Mouse (Mus musculus): Measurements from ENCODE around the gene Ccr6. TPM values are rescaled to one million over a fixed set of nuclear protein-coding genes. Genes with fewer than 3 reads are reported as not detected.
A peak's percentile ranks its signal among the peaks of the same experiment; 100 is the strongest.
"Not testable (repeated sequence)": the region's sequence is repeated elsewhere in the genome, so short reads cannot be mapped to it uniquely, and the experiment has no call there.

Gene Ccr6
- polyA plus RNA-seq, 1 experiment = 43.7 TPM

GRCm38 (mm10) chr17:8255583-8255982 lies 19.7 kb downstream of the Ccr6 start:
- H3K4me3 ChIP-seq (ENCODE audit: extremely low read depth, insufficient read depth, insufficient read length) = no peak overlapping the region
- DNase-seq (ENCODE audit: low read depth in 1 of 2, low spot score in 2 of 2) = no peak
- H3K36me3 ChIP-seq (ENCODE audit: control insufficient read depth, insufficient read depth, low read length) = peaks cover 3% of the 10 kb centered on the region
- H3K27ac ChIP-seq (ENCODE audit: insufficient read depth, low read length) = no peak overlapping the region
- TF ChIP-seq CTCF (IDR thresholded peaks at IDR 0.05; ENCODE audit: extremely low read depth, insufficient read depth, insufficient read length, insufficient replicate concordance) (no peak), POLR2A (IDR thresholded peaks at IDR 0.05; ENCODE audit: low read depth, low read length) (no peak)
- 20% methylated on average over 6 of the region's 6 CpGs for WGBS
- no peaks in the 10 kb centered on the region for H3K27me3 ChIP-seq (ENCODE audit: control insufficient read depth, insufficient read depth, low read length)
- peaks cover 11% of the 10 kb centered on the region; the same call in 1 of the 2 replicates for H3K4me1 ChIP-seq (ENCODE audit: control insufficient read depth, insufficient read depth, insufficient read length)

GRCm38 (mm10) chr17:8256982-8257381 lies 21.1 kb downstream of the Ccr6 start:
- Histone ChIP-seq H3K27me3 (ENCODE audit: control insufficient read depth, insufficient read depth, low read length) (no peaks in the 10 kb centered on the region), H3K27ac (ENCODE audit: insufficient read depth, low read length) (no peak overlapping the region), H3K4me3 (ENCODE audit: extremely low read depth, insufficient read depth, insufficient read length) (no peak overlapping the region), H3K36me3 (ENCODE audit: control insufficient read depth, insufficient read depth, low read length) (peaks cover 2% of the 10 kb centered on the region), H3K4me1 (ENCODE audit: control insufficient read depth, insufficient read depth, insufficient read length) (peaks cover 11% of the 10 kb centered on the region; the same call in 1 of the 2 replicates)
- TF ChIP-seq CTCF (IDR thresholded peaks at IDR 0.05; ENCODE audit: extremely low read depth, insufficient read depth, insufficient read length, insufficient replicate concordance) (no peak), POLR2A (IDR thresholded peaks at IDR 0.05; ENCODE audit: low read depth, low read length) (no peak)
- no peak for DNase-seq (ENCODE audit: low read depth in 1 of 2, low spot score in 2 of 2)
- 76% methylated on average over 8 of the region's 8 CpGs for WGBS

- peak in 1 of 2 experiments; percentile 33 for DNase-seq (ENCODE audit: low read depth in 1 of 2, low spot score in 2 of 2)
- not testable (repeated sequence) for H3K27me3 ChIP-seq (ENCODE audit: control insufficient read depth, insufficient read depth, low read length); H3K36me3 ChIP-seq (ENCODE audit: control insufficient read depth, insufficient read depth, low read length); H3K27ac ChIP-seq (ENCODE audit: insufficient read depth, low read length); H3K4me1 ChIP-seq (ENCODE audit: control insufficient read depth, insufficient read depth, insufficient read length); H3K4me3 ChIP-seq (ENCODE audit: extremely low read depth, insufficient read depth, insufficient read length)
- TF ChIP-seq CTCF (IDR thresholded peaks at IDR 0.05; ENCODE audit: extremely low read depth, insufficient read depth, insufficient read length, insufficient replicate concordance) = peak; percentile 39; the same call in 1 of the 2 replicates
- 13% methylated on average over 7 of the region's 7 CpGs for WGBS
These were observed 28.8 kb downstream of the Ccr6 start for GRCm38 (mm10) chr17:8264638-8265037.

DNA sequence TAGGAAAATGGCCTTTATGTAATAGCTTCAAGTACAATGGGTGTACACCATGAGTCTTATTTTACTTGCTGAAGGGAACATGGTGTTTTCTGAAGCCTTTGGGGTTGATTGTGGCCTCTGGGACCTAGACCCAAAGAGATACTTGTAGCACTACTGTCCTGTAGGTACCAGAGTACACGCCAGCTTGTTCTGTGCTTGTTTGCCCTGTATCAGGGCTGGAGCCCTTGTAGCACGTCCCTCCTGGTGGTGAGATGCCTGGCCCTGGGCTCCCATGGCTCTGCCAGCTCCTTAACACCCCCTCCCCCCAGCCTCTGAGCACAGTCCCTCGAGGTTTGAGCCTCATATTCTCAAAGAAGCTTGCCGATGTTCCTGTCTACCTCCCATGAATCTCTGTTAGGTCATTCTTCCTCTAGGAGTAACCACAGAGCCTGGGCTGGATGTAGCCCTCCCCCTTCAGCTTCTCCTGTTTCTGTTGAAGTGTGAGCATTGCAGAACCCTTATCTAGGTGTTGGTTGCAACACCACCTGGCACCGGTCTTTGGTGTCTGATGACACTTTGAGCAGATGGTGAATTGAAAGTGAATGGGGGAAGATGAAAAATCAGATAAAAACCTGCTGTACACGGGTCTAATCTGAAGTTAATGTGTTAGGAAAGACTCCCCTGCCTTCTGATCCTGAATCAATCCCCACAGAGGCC lies 36.4 kb downstream of the Ccr6 start:
- 37% methylated on average over 6 of the region's 6 CpGs for WGBS
- Histone ChIP-seq H3K36me3 (ENCODE audit: control insufficient read depth, insufficient read depth, low read length) (no peaks in the 10 kb centered on the region), H3K27me3 (ENCODE audit: control insufficient read depth, insufficient read depth, low read length) (no peaks in the 10 kb centered on the region), H3K4me3 (ENCODE audit: extremely low read depth, insufficient read depth, insufficient read length) (no peak overlapping the region), H3K27ac (ENCODE audit: insufficient read depth, low read length) (no peak overlapping the region), H3K4me1 (ENCODE audit: control insufficient read depth, insufficient read depth, insufficient read length) (no peaks in the 10 kb centered on the region)
- TF ChIP-seq POLR2A (IDR thresholded peaks at IDR 0.05; ENCODE audit: low read depth, low read length) = no peak
- no peak for TF ChIP-seq CTCF (IDR thresholded peaks at IDR 0.05; ENCODE audit: extremely low read depth, insufficient read depth, insufficient read length, insufficient replicate concordance)
- no peak for DNase-seq (ENCODE audit: low read depth in 1 of 2, low spot score in 2 of 2)

DNA sequence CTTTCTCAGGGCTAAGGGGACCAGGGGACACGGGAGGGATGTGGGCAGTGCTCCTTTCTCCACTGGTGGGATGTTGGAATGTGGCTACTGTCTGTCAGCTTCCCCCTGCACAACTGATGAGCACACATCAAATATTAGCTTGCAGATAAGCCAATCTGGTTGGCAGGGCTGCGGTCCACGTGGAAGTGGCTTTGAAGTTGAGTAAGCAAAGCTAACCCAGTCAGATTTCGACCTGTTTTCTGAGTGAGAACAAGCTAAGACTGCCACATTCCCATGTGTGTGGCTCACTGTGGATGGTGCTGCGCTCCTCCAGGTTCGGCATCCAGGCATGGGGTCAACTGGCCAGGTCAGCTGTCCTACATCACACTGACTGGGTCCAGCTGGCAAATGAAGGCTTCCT lies 37.1 kb downstream of the Ccr6 start:
- no peaks in the 10 kb centered on the region for H3K27me3 ChIP-seq (ENCODE audit: control insufficient read depth, insufficient read depth, low read length)
- no peak overlapping the region for H3K4me3 ChIP-seq (ENCODE audit: extremely low read depth, insufficient read depth, insufficient read length)
- H3K27ac ChIP-seq (ENCODE audit: insufficient read depth, low read length) = no peak overlapping the region
- H3K4me1 ChIP-seq (ENCODE audit: control insufficient read depth, insufficient read depth, insufficient read length) = no peaks in the 10 kb centered on the region
- TF ChIP-seq POLR2A (IDR thresholded peaks at IDR 0.05; ENCODE audit: low read depth, low read length) (no peak), CTCF (IDR thresholded peaks at IDR 0.05; ENCODE audit: extremely low read depth, insufficient read depth, insufficient read length, insufficient replicate concordance) (no peak)
- 75% methylated on average over 6 of the region's 6 CpGs for WGBS
- no peak for DNase-seq (ENCODE audit: low read depth in 1 of 2, low spot score in 2 of 2)
- no peaks in the 10 kb centered on the region for H3K36me3 ChIP-seq (ENCODE audit: control insufficient read depth, insufficient read depth, low read length)

GRCm38 (mm10) chr17:8276071-8276470 lies 40.2 kb downstream of the Ccr6 start:
- Histone ChIP-seq H3K4me1 (ENCODE audit: control insufficient read depth, insufficient read depth, insufficient read length) (no peaks in the 10 kb centered on the region), H3K36me3 (ENCODE audit: control insufficient read depth, insufficient read depth, low read length) (no peaks in the 10 kb centered on the region), H3K27ac (ENCODE audit: insufficient read depth, low read length) (no peak overlapping the region), H3K27me3 (ENCODE audit: control insufficient read depth, insufficient read depth, low read length) (no peaks in the 10 kb centered on the region), H3K4me3 (ENCODE audit: extremely low read depth, insufficient read depth, insufficient read length) (no peak overlapping the region)
- no peak for DNase-seq (ENCODE audit: low read depth in 1 of 2, low spot score in 2 of 2)
- no peak for TF ChIP-seq CTCF (IDR thresholded peaks at IDR 0.05; ENCODE audit: extremely low read depth, insufficient read depth, insufficient read length, insufficient replicate concordance)
- TF ChIP-seq POLR2A (IDR thresholded peaks at IDR 0.05; ENCODE audit: low read depth, low read length) = no peak
- WGBS = 77% methylated on average over 4 of the region's 4 CpGs

GRCm38 (mm10) chr17:8276680-8277079 lies 40.8 kb downstream of the Ccr6 start:
- H3K27ac ChIP-seq (ENCODE audit: insufficient read depth, low read length) = no peak overlapping the region
- 63% methylated on average over 7 of the region's 7 CpGs for WGBS
- TF ChIP-seq CTCF (IDR thresholded peaks at IDR 0.05; ENCODE audit: extremely low read depth, insufficient read depth, insufficient read length, insufficient replicate concordance) = no peak
- no peak for TF ChIP-seq POLR2A (IDR thresholded peaks at IDR 0.05; ENCODE audit: low read depth, low read length)

More at GRCm38 (mm10) chr17:8276680-8277079, 40.8 kb downstream of the Ccr6 start:
- Histone ChIP-seq H3K4me1 (ENCODE audit: control insufficient read depth, insufficient read depth, insufficient read length) (no peaks in the 10 kb centered on the region), H3K36me3 (ENCODE audit: control insufficient read depth, insufficient read depth, low read length) (no peaks in the 10 kb centered on the region), H3K27me3 (ENCODE audit: control insufficient read depth, insufficient read depth, low read length) (no peaks in the 10 kb centered on the region), H3K4me3 (ENCODE audit: extremely low read depth, insufficient read depth, insufficient read length) (no peak overlapping the region)
- DNase-seq (ENCODE audit: low read depth in 1 of 2, low spot score in 2 of 2) = no peak

Data from spleen, adult 2 months (tissue).